Comparison of ENCODE assay signal across 8 mouse cellular contexts in genomic region chr8:50915259-50915875, GRCm38 (mm10).
DNase-seq lines count a peak whose midpoint lies in the region; ATAC-seq lines count a peak whose summit lies in the region.

No protein-coding gene starts in this region.

- H3K9ac ChIP-seq in kidney, embryonic 15.5 days: 0 out of 2 replicates have a peak overlapping the region, but pooled peaks have one; percentile 36
- H3K9ac ChIP-seq in neural tube, embryonic 13.5 days: peak overlapping the region; percentile 72

- no peak for DNase-seq in kidney, adult 18-20 months
- peak; percentile 57 for DNase-seq in cerebellum, postnatal 10 days
- peak; percentile 26 to 42 for DNase-seq in frontal cortex, postnatal 14 days (ENCODE audit: low spot score in 2 of 2)
- DNase-seq in left cerebral cortex, postnatal 36 days (ENCODE audit: low spot score in 2 of 2): peak; percentile 21 to 33
- DNase-seq in B cell, adult 2 months: no peak

- peak; percentile 46 for ATAC-seq in kidney, embryonic 15.5 days (replicated peaks; ENCODE audit: low FRiP score)
- peak; percentile 36 for ATAC-seq in neural tube, embryonic 13.5 days (ENCODE audit: low read depth)
- ATAC-seq in megakaryocyte-erythroid progenitor cell, adult 5-6 weeks (replicated peaks; ENCODE audit: low FRiP score, low TSS enrichment, poor library complexity, severe bottlenecking): no peak

- H3K4me2 ChIP-seq in kidney, embryonic 15.5 days: peak overlapping the region; percentile 100
- H3K4me2 ChIP-seq in neural tube, embryonic 13.5 days: peak overlapping the region; percentile 82

- no peaks in the 10 kb centered on the region for H3K36me3 ChIP-seq in kidney, embryonic 15.5 days
- no peaks in the 10 kb centered on the region for H3K36me3 ChIP-seq in neural tube, embryonic 13.5 days

- intact Hi-C loops in left cerebral cortex, postnatal 36 days (cut with DNase I): loop anchor here (5.0 kb wide), 1 partner anchor 598 kb away; no protein-coding TSS in a partner anchor

- H3K4me3 ChIP-seq in kidney, embryonic 15.5 days (replicated peaks): peak overlapping the region; percentile 62
- H3K4me3 ChIP-seq in neural tube, embryonic 13.5 days: peak overlapping the region; percentile 62

- peaks cover 10% of the 10 kb centered on the region for H3K4me1 ChIP-seq in kidney, embryonic 15.5 days
- H3K4me1 ChIP-seq in neural tube, embryonic 13.5 days (replicated peaks): peaks cover 14% of the 10 kb centered on the region

- H3K27me3 ChIP-seq in kidney, embryonic 15.5 days: peaks cover 48% of the 10 kb centered on the region
- peaks cover 15% of the 10 kb centered on the region; the same call in 1 of the 2 replicates for H3K27me3 ChIP-seq in neural tube, embryonic 13.5 days

- WGBS in kidney, embryonic 15.5 days: under 1% methylated on average over 22 of the region's 22 CpGs
- under 1% methylated on average over 22 of the region's 22 CpGs for WGBS in neural tube, embryonic 13.5 days

- H3K9me3 ChIP-seq in kidney, embryonic 15.5 days (replicated peaks): no peaks in the 10 kb centered on the region
- no peaks in the 10 kb centered on the region for H3K9me3 ChIP-seq in neural tube, embryonic 13.5 days

- H3K27ac ChIP-seq in kidney, embryonic 15.5 days: no peak overlapping the region
- peak overlapping the region; percentile 85 for H3K27ac ChIP-seq in neural tube, embryonic 13.5 days (replicated peaks)

Comparison
In these comparisons a context has a peak if more than half of its experiments do, and no peak if none do; other contexts are left out.
1. DNase-seq: peak in cerebellum, postnatal 10 days (2 of 2), frontal cortex, postnatal 14 days (2 of 2) and left cerebral cortex, postnatal 36 days (2 of 2); none in kidney, adult 18-20 months (single experiment) and B cell, adult 2 months (0 of 2).